Mouse (Mus musculus) embryo, embryonic 10.5 days (tissue): ENCODE measurements around the gene Vps33a.
A peak's percentile ranks its signal among the peaks of the same experiment; 100 is the strongest.
"Not testable (repeated sequence)": the region's sequence is repeated elsewhere in the genome, so short reads cannot be mapped to it uniquely, and the experiment has no call there.

Experiments
- DNase-seq: peaks from one replicate; pipeline ENCODE4 v3.0.0-alpha.2; 2015; ENCODE audit warnings: low spot score

Gene Vps33a

DNA sequence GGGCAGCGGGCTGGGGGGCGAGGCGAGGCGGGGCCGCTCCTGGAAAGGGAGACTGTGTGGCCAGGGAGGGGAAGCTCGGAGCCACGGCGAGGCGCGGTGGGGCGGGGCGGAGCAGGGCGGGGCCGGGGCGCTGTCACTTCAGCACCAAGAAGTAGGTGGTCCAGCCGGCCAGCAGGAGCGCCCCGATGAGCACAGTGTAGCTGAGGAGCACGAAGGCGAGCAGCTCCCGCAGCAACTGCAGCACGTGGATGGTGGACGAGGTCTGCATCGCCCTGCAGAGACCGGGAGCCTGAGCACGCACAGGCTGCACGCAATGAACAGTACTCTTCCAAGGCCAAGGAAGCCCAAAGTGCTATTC, 48.5 kb downstream of the Vps33a start:
- no peak for DNase-seq

DNA sequence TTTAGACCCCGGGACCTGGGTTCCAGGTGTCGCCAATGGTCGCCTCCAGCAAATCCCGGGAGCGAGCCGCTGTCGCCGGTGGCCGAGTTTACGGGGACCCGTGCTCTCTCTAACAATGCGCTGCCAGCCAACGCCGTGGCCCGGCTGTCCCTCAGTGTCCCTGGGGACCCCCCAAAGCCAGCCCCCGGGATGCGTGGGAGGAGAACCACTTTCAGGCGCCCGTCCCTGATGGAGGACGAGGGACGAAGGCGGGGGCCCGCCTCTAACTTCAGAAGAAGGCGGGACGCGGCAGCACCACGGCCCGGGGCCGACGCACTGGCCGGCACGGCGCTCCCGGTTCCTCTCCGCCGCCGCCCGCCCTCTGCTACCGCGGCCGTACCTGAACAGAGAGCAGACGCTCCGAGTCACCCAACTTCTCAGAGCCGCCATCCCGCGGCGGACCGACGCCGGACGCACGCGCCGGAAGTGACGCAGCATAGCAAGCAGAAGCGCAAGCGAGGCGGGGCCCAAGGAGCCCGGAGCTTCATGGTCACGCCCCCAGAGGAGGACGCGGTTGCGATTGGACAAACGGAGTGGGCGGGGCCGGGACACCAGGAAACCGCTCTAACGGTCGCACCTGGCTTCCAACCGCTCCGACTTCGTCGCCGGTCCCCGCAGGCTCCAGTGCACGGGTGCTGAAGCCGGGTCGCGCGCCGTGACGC, 49.0 kb downstream of the Vps33a start, which contains the start of gene Diablo:
Gene Diablo (minus strand): TSS at position 485 of the 701 bp plus-strand sequence.
- peak; percentile 100 for DNase-seq

DNA sequence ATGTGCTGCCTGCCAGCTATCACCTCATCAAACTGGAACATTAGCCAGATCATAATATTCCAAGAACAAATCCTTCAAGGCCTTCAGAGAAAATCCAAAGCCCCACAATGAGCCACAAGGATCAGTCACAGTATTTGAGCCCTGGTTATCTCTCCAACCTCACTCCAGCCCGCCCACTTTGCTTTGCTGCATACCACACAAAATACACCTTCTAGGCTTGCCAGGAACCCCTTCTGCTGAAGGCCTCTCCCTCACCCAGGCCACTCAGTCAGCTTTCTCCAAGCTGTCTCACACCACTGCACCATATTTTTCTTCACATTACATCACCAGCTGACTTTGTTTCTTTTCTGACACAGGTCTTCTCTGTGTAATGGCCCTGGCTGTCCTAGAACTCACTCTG, 50.7 kb downstream of the Vps33a start:
- no peak for DNase-seq

DNA sequence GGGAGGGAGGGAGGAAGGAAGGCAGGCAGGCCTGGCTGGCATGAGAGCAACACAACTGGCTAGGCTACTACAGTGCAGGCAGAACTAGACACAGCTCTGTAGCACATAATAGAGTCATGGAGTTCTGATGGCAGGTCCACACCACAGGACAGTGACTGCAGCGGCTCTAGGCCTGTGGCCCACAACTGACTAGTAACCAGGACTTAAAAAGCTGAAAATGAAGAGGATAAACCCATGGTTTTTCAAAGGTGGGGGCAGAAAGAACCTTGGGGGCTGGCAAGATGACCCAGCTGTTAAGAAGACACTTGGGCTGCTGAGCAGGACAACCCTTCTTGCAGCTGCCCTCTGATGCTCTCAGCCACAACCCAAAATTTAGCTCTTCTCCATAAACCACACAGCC, 51.2 kb downstream of the Vps33a start:
- DNase-seq: no peak

DNA sequence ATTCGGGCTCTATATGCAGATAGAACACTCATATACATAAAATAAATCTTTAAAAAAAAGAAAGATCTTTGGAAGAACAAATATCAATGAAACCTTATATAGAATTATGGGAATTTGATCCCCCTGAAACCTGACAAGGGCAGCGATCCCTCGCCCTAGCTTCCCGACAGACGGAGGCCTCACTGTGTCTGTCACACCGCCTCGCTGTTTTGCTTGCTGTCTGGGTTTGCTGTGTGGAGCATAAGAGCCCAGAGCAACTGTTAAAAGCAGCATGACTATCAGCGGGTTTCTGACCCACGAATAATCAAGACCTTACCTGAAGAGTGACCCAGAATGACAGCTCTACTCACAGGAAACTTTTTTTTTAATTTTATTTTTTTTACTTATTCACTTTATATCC, 52.2 kb downstream of the Vps33a start:
- no peak for DNase-seq

DNA sequence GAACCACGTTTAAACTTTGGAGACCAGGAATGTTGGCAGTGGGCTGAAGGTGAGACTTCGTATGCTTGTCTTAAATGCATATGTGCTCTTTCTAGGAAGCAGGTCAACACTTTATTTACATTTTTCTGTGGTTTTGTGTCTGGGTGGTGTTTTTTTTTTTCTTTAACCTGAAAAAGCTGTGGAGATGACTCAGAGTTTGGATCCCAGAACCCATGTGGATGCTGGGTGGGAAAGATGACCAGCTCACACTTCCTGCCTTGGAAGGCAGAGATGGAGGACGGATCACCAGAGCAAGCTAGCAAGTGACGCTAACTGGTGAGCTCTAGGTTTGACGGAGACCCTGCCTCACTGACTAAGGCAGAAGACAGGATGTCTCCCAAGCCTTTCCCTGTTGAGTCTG, 58.0 kb downstream of the Vps33a start:
- no peak for DNase-seq

DNA sequence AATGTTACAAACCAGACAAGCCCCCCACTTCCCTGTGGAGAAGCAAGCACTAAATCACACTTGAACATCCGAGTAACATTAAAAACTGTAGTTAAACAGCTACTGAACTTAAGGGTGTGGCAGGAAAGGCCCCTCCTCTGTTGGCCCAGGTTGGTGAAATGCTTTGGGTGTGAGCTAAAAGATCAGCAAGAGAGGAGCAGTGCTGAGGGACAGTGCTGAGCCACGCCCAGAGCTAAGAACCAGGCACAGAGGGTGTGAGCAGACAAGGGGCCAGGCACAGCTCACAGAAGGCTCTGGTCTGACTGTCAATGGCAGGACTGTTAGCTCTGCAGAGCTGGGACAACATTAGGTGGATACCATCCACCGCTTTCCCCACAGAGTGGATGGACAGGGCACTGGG, 60.7 kb downstream of the Vps33a start:
- DNase-seq: no peak

DNA sequence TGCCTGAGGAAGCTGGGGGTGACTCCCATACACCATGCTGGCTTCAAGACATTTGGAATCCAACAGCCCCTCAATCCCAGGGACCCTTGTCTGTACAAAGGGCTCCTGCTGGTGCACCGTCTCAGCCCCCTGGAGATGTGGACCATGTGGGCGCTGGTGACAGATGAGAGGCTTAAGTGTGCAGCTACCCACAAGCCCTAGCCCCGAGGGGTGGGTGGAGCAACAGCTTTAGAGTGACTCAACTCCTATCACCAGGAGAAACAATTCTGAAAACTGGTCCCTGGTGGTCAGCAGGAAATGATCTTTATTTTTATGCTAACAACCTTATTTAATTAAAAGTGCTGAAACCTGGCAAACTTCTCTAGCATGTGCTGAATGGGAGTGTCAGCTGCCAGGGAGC, 61.4 kb downstream of the Vps33a start:
- not testable (repeated sequence) for DNase-seq

DNA sequence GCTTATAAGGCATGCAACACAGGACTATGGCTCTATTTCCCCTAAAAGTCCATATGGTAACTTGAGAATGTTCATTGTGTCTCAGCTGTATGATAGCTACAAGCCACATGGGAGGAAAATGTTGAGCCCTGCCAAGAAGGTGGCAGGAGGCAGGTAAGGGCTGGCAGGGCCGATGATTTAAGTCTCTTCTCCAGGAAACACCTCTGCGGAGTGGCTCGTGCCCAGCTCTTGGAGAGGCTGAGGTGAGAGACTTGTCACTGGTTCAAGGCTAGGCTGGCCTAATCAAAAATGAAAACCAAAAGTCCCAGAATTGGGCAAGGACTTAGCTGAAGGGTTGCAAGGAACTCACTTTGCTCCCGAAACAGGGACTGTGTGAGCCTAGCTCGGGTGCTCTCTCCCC, 62.7 kb downstream of the Vps33a start, which contains the start of gene B3gnt4:
Gene B3gnt4 (plus strand): TSS at position 301 of the 400 bp plus-strand sequence.
- no peak for DNase-seq

DNA sequence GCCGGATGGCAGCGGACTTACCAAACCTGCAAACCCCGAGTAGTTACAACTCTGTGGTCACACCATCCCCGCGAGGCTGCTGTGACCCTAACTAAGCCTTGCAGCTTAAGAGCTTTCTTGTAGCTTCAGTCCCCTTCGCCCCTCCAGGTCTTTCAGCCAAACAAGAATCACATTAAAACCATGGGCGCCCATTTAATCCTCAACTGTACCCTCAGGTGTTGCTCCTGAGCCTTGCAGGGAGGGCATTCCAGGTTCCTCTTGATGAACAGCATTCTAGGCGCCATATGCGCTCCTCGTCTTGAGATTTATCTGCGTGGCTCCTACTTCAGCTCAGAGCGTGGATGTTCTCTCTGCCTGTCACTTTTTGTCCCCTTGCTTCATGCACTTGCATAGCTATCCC, 63.9 kb downstream of the Vps33a start:
- DNase-seq: peak; percentile 39

DNA sequence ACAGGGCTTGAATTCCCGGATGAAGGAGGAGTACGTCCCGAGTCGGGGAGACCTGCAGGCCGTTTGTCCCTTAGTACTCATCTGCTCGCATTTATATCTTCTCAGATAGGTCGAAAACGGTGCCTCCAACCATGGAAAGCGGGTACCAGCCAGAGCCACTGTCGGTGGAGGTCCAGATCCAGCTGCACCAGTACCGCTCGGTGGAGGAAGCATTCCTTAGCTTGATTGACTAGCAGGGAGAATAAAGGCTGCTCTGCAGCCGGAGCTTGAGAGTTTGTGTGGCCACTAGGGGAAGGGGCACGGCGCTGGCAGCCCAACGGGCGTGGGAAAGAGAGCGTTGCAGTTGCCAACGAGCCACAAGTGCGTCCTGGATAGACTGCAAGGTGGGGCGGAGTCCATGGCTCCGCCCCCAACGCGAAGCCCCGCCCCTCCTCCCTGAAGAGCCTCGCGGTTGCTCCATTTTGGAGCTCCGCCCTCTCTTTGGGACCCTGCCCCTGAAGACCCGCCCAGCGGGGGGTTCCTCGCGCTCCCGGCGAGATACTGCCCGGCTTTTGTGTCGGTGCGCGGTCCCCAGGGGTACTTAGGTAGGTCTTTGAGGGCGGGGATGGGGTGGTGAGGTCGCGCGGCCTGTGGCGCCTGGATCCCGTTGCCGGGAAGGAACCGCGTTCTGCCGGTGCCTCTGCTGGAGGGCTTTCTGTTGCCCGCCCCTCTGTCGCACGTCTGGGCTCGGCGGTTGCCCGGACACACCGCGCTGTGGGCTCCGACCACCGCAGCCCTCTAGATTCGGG, 64.7 kb downstream of the Vps33a start:
- DNase-seq: peak; percentile 97

DNA sequence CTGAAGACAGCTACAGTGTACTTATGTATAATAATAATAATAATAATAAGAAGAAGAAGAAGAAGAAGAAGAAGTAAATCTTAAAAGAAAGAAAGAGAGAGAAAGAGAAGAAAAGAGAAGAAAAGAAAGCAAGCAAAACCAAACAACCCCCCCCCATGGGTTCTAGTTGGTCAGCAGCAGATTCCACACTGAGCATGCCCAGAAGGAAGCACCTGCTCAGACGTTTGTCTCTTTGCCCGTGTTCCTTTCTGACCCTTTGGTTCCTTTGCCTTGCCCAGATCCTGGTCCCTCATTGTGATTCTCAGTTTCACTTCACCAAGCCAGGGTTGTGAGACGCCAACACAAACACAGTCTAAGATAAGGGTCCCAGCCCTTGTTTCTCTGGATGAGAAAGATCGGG, 70.9 kb downstream of the Vps33a start:
- no peak for DNase-seq

DNA sequence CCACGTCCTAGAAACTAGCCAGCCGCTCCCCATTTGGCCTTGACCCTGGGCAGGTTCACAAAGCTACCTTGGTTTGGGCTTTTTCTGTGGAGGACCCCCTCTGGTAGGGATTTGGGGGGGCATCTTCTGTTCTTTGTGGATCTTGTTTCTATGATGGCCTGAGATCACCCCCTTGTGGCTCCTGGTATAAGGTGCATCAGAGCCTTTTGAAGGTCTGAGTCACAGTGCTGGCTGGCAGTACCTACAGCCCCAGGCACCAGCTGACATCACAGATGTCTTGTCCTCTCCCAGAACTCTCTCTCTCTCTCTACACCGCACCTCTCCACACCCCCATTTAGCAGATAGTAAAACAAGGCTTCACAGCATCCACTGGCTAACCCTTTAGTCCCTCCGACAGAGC, 73.1 kb downstream of the Vps33a start:
- DNase-seq: peak; percentile 33

DNA sequence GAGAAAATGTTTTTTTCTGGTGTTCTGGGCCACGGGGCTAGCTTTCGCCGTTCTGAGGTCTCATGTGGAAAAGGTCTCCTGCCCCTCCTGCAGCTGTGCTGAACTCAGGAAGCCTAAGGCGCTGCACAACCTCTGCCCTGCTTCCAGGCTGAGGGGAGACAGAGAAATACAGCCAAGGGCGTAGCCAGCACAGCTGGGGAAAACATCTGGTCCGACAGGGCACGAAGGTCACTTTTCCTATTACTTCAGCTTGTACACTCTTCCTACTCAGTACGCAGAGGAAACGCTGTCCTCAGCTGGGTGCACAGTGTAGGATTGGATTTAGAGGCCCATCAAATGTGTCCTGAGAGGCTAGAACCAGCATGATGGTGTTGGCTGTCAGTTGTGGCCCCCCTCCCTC, 82.9 kb downstream of the Vps33a start:
- peak; percentile 34 for DNase-seq

DNA sequence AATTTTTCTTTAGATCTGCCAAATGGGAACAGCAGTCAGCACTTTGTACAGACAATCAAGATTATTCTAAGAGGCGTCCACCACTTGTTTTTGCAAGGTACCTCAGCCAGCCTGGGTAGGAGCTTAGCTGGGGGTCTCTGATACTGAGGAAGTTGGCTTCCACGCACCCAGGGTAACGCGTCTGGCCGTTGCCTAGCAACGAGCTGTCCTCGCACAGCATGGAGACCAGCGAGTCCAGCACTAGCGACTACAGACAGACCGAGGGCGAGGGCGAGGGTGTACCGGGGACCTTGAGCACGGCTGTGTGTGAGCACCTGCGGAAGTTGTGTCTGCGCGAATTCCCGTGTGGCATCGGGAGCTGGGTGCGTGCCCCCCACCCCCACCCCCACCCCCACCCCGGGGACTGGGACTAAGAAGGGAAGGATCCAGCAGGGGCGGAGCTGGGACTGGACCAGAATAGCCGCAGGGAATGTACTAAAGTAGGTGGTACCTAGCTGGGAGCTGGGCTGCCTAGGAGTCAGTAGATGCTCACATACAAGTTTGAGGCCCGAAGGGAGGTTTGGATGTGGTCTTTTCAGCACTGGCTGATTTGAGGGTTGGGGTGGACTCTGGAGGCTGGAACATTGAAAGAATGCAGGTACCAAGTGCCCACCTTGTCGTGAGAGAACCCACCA, 83.6 kb downstream of the Vps33a start, which contains the start of the genes Lrrc43 and Il31:
Gene Lrrc43 (plus strand): TSS at position 194 of the 674 bp plus-strand sequence.
Gene Il31 (minus strand): TSS at position 378 of the 674 bp plus-strand sequence.
- DNase-seq: peak; percentile 72

DNA sequence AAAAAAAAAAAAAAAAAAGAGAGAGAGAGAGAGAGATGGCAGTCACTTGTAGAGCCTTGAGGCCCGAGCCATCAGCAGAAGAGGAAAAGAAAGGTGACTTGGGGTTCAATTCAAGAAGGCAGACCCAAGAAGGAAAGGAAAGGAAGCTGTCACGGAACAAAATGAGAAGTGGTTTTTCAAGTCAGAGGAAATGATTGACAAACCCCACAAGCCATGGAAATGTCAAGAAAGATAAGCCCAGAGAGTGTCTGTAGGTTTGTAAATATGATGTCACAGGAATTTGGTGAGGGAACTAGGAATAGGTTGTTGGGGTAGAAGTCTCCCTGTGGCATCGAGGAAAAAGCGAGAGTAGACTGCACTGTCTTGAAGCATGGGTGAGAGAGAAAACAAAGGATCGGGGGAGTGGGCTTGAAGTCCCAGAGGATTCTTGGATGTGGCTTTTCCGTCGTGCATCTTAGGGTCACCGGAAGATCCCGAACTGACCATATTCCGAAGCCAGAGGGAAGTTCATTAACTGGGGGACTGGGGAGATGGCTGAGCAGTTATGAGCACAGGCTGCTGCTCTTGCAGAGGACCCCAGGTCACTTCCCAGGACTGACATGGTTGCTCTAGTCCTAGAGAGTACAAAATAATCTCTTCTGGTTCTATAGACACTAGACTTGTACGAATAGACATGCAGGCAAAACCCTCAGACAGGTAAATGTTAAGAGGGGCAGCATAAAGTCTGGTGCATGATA, 85.0 kb downstream of the Vps33a start:
- no peak for DNase-seq
